Mouse (Mus musculus) neural tube, embryonic 14.5 days (tissue): Measurements from ENCODE around the gene Odf3. TPM values are rescaled to one million over a fixed set of nuclear protein-coding genes. Genes with fewer than 3 reads are reported as not detected.
A peak's percentile ranks its signal among the peaks of the same experiment; 100 is the strongest.

Source experiments
- ATAC-seq: fragments of 200-750 bp; cut with Nextera tagmentation; 2 replicates; pipeline ENCODE4 v1.8.0; 2017; ENCODE audit warnings: low read depth, mild to moderate bottlenecking, moderate TSS enrichment, moderate library complexity
- H3K27ac ChIP-seq: fragments of 300-500 bp; sonication (generic); 2 replicates; pipeline ENCODE4 v1.5.1; 2014; ENCODE audit warnings: low read depth, mild to moderate bottlenecking, control low read depth, low read length, moderate library complexity, mixed read lengths
- H3K27me3 ChIP-seq: fragments of 300-500 bp; sonication (generic); 2 replicates; pipeline ENCODE4 v1.6.1; 2014; ENCODE audit warnings: low read length; ENCODE audit not compliant: control insufficient read depth, insufficient read depth
- H3K36me3 ChIP-seq: fragments of 300-500 bp; sonication (generic); 2 replicates; pipeline ENCODE4 v1.6.1; 2014; ENCODE audit warnings: low read length, mixed read lengths; ENCODE audit not compliant: control insufficient read depth, insufficient read depth
- H3K4me1 ChIP-seq: fragments of 300-500 bp; sonication (generic); 2 replicates; pipeline ENCODE4 v1.6.1; 2014; ENCODE audit warnings: low read length; ENCODE audit not compliant: control insufficient read depth, insufficient read depth
- H3K4me2 ChIP-seq: fragments of 300-500 bp; sonication (generic); 2 replicates; pipeline ENCODE4 v1.6.1; 2014; ENCODE audit warnings: mild to moderate bottlenecking, low read depth, low read length, control low read depth
- H3K4me3 ChIP-seq: fragments of 300-500 bp; sonication (generic); 2 replicates; pipeline ENCODE4 v1.5.1; 2014; ENCODE audit warnings: low read depth, low read length, control low read depth, mixed read lengths
- H3K9ac ChIP-seq: fragments of 300-500 bp; sonication (generic); replicated peaks from 2 replicates; pipeline ENCODE4 v1.6.1; 2014; ENCODE audit warnings: low read depth, mild to moderate bottlenecking, control low read depth, low read length, mixed read lengths
- H3K9me3 ChIP-seq: fragments of 300-500 bp; sonication (generic); 2 replicates; pipeline ENCODE4 v1.6.1; 2016; ENCODE audit warnings: low read length; ENCODE audit not compliant: control insufficient read depth
- WGBS: fragments of 180-500 bp; shearing (Covaris S2); extraction: QIAGEN DNeasy Blood & Tissue Kit; methylation state at CpG from one replicate; pipeline ENCODE4 v1.1.7; 2014; 5-methylcytosine and 5-hydroxymethylcytosine counted together
- polyA plus RNA-seq: library from polyadenylated mRNA; unstranded; fragments of >200 nt; fragmentation: Nextera tagmentation; extraction: Ambion mirVana; gene quantifications from 2 replicates; pipeline ENCODE4 v1.2.1, GENCODE M21; 2014

Gene Odf3
- polyA plus RNA-seq, 1 experiment from 2014 or later = 0.37 TPM

GRCm38 (mm10) chr7:140839556-140839955 lies 8.0 kb upstream of the Odf3 start:
- H3K4me3 ChIP-seq = no peak overlapping the region
- H3K27ac ChIP-seq = no peak overlapping the region
- no peak overlapping the region for H3K4me2 ChIP-seq
- H3K4me1 ChIP-seq = no peaks in the 10 kb centered on the region
- no peaks in the 10 kb centered on the region for H3K27me3 ChIP-seq
- H3K36me3 ChIP-seq = no peaks in the 10 kb centered on the region
- no peak for ATAC-seq
- 72% methylated on average over 5 of the region's 5 CpGs for WGBS
- H3K9me3 ChIP-seq = no peaks in the 10 kb centered on the region
- H3K9ac ChIP-seq = no peak overlapping the region

DNA sequence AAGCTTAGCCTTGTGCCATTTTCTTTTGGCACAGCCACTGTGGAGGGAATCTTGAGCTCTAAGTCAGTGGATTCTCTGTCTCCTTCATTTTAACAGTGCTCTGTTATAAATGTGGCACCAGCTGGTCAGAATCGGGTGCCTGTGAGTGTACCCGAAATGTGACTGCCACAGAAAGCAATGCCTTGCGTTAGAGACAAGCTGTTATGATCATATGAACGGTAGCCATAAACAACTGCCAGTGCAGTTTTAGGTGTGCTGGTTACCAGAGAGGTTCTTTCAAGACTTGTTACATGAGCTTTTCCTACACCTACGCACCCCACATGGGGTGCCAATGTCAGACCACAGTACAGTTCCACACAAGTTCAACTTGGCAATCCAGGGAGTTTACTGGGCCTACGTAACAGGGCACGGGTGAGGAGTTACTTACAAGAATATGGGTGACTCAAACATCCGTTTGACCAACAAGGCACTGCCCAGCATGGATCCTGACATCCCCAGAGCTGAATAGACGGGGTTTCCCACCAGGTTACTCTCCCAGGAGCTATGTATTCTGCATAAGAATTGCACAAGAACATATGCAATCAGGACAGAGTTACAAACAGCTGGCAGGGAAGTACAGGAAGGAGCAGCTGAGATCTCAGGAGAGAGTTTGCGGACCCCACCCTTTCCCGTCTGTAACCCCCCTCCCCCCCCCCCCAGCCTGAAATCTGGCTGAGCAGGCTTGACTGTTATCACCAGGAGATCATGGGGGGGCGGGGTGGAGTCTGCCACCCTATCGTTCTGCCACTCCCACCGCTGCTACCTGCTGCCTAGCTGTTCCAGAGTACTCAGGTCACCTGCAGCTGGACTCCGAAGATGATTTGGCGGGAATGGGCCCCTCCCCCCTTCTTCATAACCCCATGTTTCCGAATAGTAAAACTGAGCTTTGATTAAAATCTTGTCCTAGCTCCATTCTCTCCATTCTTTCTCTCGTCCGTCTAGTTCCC lies 6.6 kb upstream of the Odf3 start:
- no peak for ATAC-seq
- H3K36me3 ChIP-seq = no peaks in the 10 kb centered on the region
- H3K4me2 ChIP-seq = no peak overlapping the region
- H3K4me3 ChIP-seq = no peak overlapping the region
- H3K27ac ChIP-seq = no peak overlapping the region
- H3K9me3 ChIP-seq = no peaks in the 10 kb centered on the region
- WGBS = 40% methylated on average over 19 of the region's 19 CpGs
- H3K4me1 ChIP-seq = no peaks in the 10 kb centered on the region
- H3K9ac ChIP-seq = no peak overlapping the region
- no peaks in the 10 kb centered on the region for H3K27me3 ChIP-seq

- WGBS = 84% methylated on average over 7 of the region's 7 CpGs
- Histone ChIP-seq H3K9ac (no peak overlapping the region), H3K4me1 (no peaks in the 10 kb centered on the region), H3K4me3 (no peak overlapping the region), H3K9me3 (no peaks in the 10 kb centered on the region), H3K36me3 (no peaks in the 10 kb centered on the region), H3K4me2 (no peak overlapping the region), H3K27ac (no peak overlapping the region), H3K27me3 (no peaks in the 10 kb centered on the region)
- no peak for ATAC-seq
Measured at GRCm38 (mm10) chr7:140843806-140844205, 3.8 kb upstream of the Odf3 start.

- Histone ChIP-seq H3K4me3 (no peak within 1 kb of the TSS), H3K27ac (no peak within 1 kb of the TSS), H3K27me3 (no peaks in the 10 kb centered on the region), H3K4me2 (no peak within 1 kb of the TSS), H3K36me3 (no peaks in the 10 kb centered on the region), H3K4me1 (no peaks in the 10 kb centered on the region), H3K9me3 (no peaks in the 10 kb centered on the region), H3K9ac (no peak within 1 kb of the TSS)
- whole genome bisulfite sequencing = 36% methylated on average over 14 of the region's 14 CpGs
- peak; percentile 85 for ATAC-seq
Measured at GRCm38 (mm10) chr7:140844905-140845665, 2.5 kb upstream of the Odf3 start, which contains the start of gene Scgb1c1. TSS of gene Scgb1c1 (plus strand) at chr7:140845547.

GRCm38 (mm10) chr7:140845683-140846082 lies 1.9 kb upstream of the Odf3 start:
- Histone ChIP-seq H3K27me3 (no peaks in the 10 kb centered on the region), H3K9me3 (no peaks in the 10 kb centered on the region), H3K36me3 (no peaks in the 10 kb centered on the region; the same call in 1 of the 2 replicates), H3K4me1 (no peaks in the 10 kb centered on the region), H3K4me2 (no peak overlapping the region), H3K27ac (no peak overlapping the region), H3K4me3 (no peak overlapping the region), H3K9ac (no peak overlapping the region)
- WGBS = 75% methylated on average over 4 of the region's 4 CpGs
- no peak for ATAC-seq

DNA sequence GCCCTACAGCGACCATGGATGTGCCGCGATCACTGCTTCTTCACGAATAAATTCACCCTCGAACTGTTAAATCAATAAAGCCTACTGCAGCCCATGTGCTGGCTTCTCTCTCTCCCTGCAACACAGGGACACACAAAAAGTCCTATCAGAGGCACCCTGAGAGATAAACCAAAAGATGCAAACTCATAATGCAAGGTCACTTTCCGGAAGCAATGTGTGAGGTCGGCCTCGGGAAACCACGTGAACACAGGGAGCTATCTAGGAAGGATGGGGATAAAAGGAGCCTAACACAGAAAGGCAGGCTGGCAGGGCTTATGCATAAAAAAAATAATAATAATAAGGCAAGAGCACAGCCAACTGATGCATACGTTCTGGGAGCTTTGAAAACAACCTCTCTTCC lies 929 bp upstream of the Odf3 start:
- no peaks in the 10 kb centered on the region for H3K9me3 ChIP-seq
- no peak overlapping the region for H3K4me2 ChIP-seq
- 85% methylated on average over 10 of the region's 10 CpGs for WGBS
- no peak overlapping the region for H3K9ac ChIP-seq
- H3K4me3 ChIP-seq = no peak overlapping the region
- no peak overlapping the region for H3K27ac ChIP-seq
- H3K4me1 ChIP-seq = no peaks in the 10 kb centered on the region
- ATAC-seq = no peak
- no peaks in the 10 kb centered on the region; the same call in 1 of the 2 replicates for H3K36me3 ChIP-seq
- no peaks in the 10 kb centered on the region for H3K27me3 ChIP-seq

GRCm38 (mm10) chr7:140848591-140848990 lies 986 bp downstream of the Odf3 start:
- Histone ChIP-seq H3K4me2 (no peak overlapping the region), H3K4me1 (no peaks in the 10 kb centered on the region), H3K9ac (no peak overlapping the region), H3K4me3 (no peak overlapping the region), H3K27me3 (no peaks in the 10 kb centered on the region), H3K27ac (no peak overlapping the region), H3K9me3 (no peaks in the 10 kb centered on the region), H3K36me3 (peaks cover 17% of the 10 kb centered on the region)
- WGBS = 89% methylated on average over 10 of the region's 10 CpGs
- ATAC-seq = no peak

DNA sequence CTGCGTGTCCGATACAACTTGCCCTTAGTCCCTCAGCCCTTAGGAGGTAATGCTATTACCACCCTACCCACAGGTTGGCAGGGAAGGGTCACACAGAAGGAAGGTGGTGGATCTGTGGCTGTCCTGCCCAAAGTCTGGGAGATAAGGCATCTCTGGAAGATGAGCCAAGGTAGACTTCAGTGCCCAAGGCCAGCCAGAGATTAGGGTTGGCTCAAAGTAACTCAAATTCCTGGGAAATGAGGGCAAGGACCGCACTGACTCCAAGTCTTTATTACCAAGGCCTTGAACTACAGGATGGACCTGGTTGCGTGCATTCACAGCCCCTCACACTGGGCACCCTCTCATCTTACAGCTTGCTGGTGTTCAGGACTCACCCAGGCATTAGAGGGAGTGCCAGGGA lies 4.3 kb downstream of the Odf3 start:
- no peak overlapping the region for H3K27ac ChIP-seq
- no peak overlapping the region for H3K9ac ChIP-seq
- no peak for ATAC-seq
- H3K27me3 ChIP-seq = no peaks in the 10 kb centered on the region
- no peak overlapping the region for H3K4me2 ChIP-seq
- no peak overlapping the region for H3K4me3 ChIP-seq
- peaks cover 26% of the 10 kb centered on the region for H3K36me3 ChIP-seq
- peaks cover 9% of the 10 kb centered on the region for H3K4me1 ChIP-seq
- WGBS = 96% methylated on average over 4 of the region's 4 CpGs
- H3K9me3 ChIP-seq = no peaks in the 10 kb centered on the region

GRCm38 (mm10) chr7:140853386-140853785 lies 5.8 kb downstream of the Odf3 start:
- no peaks in the 10 kb centered on the region for H3K9me3 ChIP-seq
- H3K4me2 ChIP-seq = no peak overlapping the region
- ATAC-seq = no peak
- H3K27ac ChIP-seq = no peak overlapping the region
- no peaks in the 10 kb centered on the region for H3K27me3 ChIP-seq
- H3K9ac ChIP-seq = no peak overlapping the region
- 83% methylated on average over 9 of the region's 9 CpGs for WGBS
- no peak overlapping the region for H3K4me3 ChIP-seq
- H3K36me3 ChIP-seq = peaks cover 26% of the 10 kb centered on the region
- peaks cover 15% of the 10 kb centered on the region for H3K4me1 ChIP-seq
